Mouse (Mus musculus): ENCODE data around the gene Olfr1020.

Gene Olfr1020

GRCm38 (mm10) chr2:85846730-85847129 is at the start of gene Olfr1020:
Olfr1020 (plus strand) TSS chr2:85847030.
- no peak for DNase-seq

DNA sequence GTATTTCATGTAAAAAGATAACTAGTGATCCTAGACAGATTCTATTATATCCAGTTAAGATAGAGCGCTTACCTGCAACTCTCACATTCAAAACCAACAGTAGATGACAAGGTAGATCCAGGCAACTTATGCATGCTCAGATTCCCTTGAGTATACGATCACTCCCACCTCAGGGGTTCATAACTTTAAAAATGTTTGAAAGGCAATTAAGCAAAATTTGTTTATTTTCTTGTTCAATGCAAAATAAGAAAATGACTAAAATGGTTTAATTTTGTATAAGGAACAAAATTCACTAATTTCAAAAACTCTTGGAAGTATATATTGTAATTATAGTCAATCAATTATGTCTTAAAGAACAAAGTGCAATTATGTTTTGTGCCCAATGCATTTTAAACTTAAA is 44.4 kb upstream of the Olfr1020 start, which contains the start of gene Olfr1016:
TSS of gene Olfr1016 (minus strand) at position 101 of the 400 bp plus-strand sequence.
- DNase-seq, result no peak

DNA sequence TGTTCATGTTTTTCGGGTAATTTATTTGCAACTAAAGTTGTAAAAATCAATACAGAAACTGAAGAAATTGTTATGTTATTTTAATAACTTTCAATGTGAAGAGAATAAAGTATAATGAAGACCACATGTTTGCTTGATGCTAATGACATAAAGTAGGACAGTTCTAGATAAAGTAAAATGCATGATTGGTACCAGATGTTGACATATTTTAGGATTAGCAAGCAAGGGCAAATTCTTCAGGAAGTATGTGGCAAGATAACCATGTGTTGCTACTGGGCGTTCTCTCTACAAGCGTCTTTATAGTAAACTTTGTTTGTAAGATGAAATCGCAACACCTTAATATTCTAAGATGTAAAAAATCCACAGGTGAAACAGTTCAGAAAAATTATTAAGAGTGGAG is 42.3 kb upstream of the Olfr1020 start:
- no peak for DNase-seq

DNA sequence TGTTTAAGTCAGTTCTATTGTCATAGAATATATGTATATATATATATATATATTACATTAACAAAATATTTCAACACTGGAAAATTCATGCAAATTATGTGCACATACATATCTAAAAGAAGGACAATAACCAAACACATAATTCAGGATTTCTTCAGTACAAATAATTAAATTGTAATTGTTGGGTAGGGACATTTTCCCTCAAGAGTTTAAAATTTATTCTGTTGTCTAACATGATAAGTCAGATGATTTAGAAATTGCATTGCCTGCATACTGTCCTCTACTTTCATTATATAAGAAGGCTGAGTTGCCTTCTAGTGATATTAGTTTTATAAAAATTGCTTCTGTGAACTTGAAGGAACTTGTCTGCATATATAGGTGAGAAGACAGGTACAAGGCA is 28.7 kb upstream of the Olfr1020 start, which contains the start of gene Olfr1018:
TSS of gene Olfr1018 (plus strand) at position 301 of the 400 bp plus-strand sequence.
- DNase-seq, result no peak

DNA sequence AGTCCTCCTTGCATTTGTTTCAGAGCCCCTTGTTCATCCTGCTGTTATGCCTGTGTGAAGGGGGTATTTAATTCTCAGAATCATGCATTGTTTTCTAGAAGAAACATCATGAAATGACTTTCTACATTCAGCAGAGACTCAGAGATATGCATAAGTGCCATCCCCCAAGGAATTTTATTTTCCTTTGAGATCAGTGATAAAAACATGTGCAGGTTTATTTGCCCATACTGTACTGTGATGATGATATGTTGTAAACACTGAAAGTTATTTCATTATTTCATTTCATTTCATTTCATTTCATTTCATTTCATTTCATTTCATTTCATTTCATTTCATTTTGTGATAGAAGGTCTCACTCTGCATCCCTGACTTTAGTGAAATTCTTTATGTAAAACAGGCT is 1.4 kb upstream of the Olfr1020 start, which contains the start of gene Olfr1019:
TSS of gene Olfr1019 (minus strand) at position 101 of the 400 bp plus-strand sequence.
- DNase-seq, result no peak

DNA sequence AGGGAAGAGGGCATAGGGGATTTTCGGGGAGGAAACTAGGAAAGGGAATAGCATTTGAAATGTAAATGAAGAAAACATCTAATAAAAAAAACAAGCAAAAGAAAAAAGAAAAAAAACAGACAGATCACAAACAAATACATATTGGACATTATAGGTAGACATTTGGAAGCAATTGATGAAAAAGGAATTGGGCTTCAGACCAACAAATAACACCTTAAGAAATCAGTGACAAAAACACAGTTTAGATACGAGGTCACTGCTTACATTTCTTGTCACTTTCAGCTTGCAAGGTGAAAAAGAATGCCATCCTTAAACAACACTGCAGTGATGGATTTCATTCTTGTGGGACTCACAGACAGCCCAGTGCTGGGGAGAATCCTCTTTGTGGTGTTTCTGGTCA is 21.5 kb downstream of the Olfr1020 start, which contains the start of gene Olfr1022:
TSS of gene Olfr1022 (plus strand) at position 301 of the 400 bp plus-strand sequence.
- no peak for DNase-seq

GRCm38 (mm10) chr2:85885340-85885739 is 38.5 kb downstream of the Olfr1020 start, which contains the start of gene Olfr1023:
Olfr1023 (plus strand) TSS chr2:85885640.
- no peak for DNase-seq
